8 mouse cellular contexts compared by ENCODE assay signal in the genomic region with DNA sequence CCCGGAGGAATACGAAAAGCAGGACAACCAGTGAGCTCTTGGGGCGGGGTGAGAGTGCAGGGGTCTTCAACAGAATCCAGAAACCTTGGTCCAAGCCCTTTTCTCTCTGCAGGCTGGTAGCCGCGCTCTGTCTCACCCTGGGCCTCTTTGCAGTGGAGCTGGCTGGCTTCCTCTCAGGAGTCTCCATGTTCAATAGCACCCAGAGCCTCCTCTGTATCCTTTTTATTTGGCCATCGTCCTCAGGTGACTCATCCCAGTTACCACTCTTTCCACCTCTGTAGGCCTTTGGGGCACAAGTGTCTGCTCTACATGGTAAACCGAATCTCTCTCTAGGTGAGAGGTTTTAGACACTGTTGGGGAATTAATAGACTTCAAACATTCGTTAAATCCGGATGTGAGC. TPM values are rescaled to one million over a fixed set of nuclear protein-coding genes. Genes with fewer than 3 reads are reported as not detected.
DNase-seq lines count a peak whose midpoint lies in the region; ATAC-seq and TF ChIP-seq lines count a peak whose summit lies in the region.

No protein-coding gene starts in this region.

- no peak for TF ChIP-seq POLR2A in heart, adult 2 months (IDR thresholded peaks at IDR 0.05; ENCODE audit: insufficient read depth, low read depth, low read length)

- H3K79me2 ChIP-seq in heart, adult 2 months (replicated peaks; ENCODE audit: control insufficient read depth, insufficient read depth, low read length): no peaks in the 10 kb centered on the region
- no peaks in the 10 kb centered on the region for H3K79me2 ChIP-seq in C2C12 (ENCODE audit: control insufficient read depth, insufficient read depth)

- H3K4me3 ChIP-seq in heart, adult 2 months: peak overlapping the region; percentile 67
- H3K4me3 ChIP-seq in C2C12 (ENCODE audit: insufficient read depth, poor library complexity, severe bottlenecking): peak overlapping the region; percentile 65
- peak overlapping the region; percentile 60 for H3K4me3 ChIP-seq in forebrain, embryonic 11.5 days (ENCODE audit: low read depth, low read length)
- H3K4me3 ChIP-seq in liver, embryonic 12.5 days: peak overlapping the region; percentile 72

- no peaks in the 10 kb centered on the region for H3K79me3 ChIP-seq in C2C12 (ENCODE audit: low read depth)

- H3K27ac ChIP-seq in heart, adult 2 months: peak overlapping the region; percentile 89
- H3K27ac ChIP-seq in forebrain, embryonic 11.5 days (ENCODE audit: low read depth, low read length): peak overlapping the region; percentile 76; the same call in 1 of the 2 replicates
- peak overlapping the region; percentile 82 for H3K27ac ChIP-seq in liver, embryonic 12.5 days

- TF ChIP-seq CTCF in heart, adult 2 months (IDR thresholded peaks at IDR 0.05): no peak
- no peak for TF ChIP-seq CTCF in C2C12 (IDR thresholded peaks at IDR 0.05; ENCODE audit: control insufficient read depth, insufficient read depth, insufficient read length)

- 37% methylated on average over 9 of the region's 9 CpGs for WGBS in heart, adult 2 months
- WGBS in forebrain, embryonic 11.5 days: 21% methylated on average over 9 of the region's 9 CpGs
- WGBS in liver, embryonic 12.5 days (ENCODE audit: insufficient replicate concordance): 38% methylated on average over 9 of the region's 9 CpGs

- no peak for TF ChIP-seq EP300 in heart, adult 2 months (IDR thresholded peaks at IDR 0.05; ENCODE audit: insufficient read depth, low read depth, low read length)

- ATAC-seq in forebrain, embryonic 11.5 days (replicated peaks; ENCODE audit: low FRiP score): no peak
- no peak for ATAC-seq in liver, embryonic 12.5 days
- ATAC-seq in monocyte, adult 5-6 weeks (replicated peaks; ENCODE audit: insufficient number of reproducible peaks, low FRiP score, low TSS enrichment, poor library complexity, severe bottlenecking): no peak

- H3K27me3 ChIP-seq in heart, adult 2 months (ENCODE audit: control insufficient read depth, insufficient read depth, low read length): no peaks in the 10 kb centered on the region
- no peaks in the 10 kb centered on the region for H3K27me3 ChIP-seq in C2C12 (ENCODE audit: control insufficient read depth, insufficient read depth, insufficient read length)
- no peaks in the 10 kb centered on the region for H3K27me3 ChIP-seq in forebrain, embryonic 11.5 days (ENCODE audit: control insufficient read depth, insufficient read depth, low read length)
- H3K27me3 ChIP-seq in liver, embryonic 12.5 days (replicated peaks): no peaks in the 10 kb centered on the region

- H3ac ChIP-seq in C2C12 (ENCODE audit: control insufficient read depth, insufficient read length, low read depth): peak overlapping the region; percentile 96

- H3K36me3 ChIP-seq in heart, adult 2 months (ENCODE audit: control insufficient read depth, insufficient read depth, low read length): no peaks in the 10 kb centered on the region
- H3K36me3 ChIP-seq in C2C12 (ENCODE audit: control insufficient read depth, insufficient read depth): no peaks in the 10 kb centered on the region
- no peaks in the 10 kb centered on the region for H3K36me3 ChIP-seq in forebrain, embryonic 11.5 days (ENCODE audit: control insufficient read depth, insufficient read depth, low read length)
- no peaks in the 10 kb centered on the region for H3K36me3 ChIP-seq in liver, embryonic 12.5 days

- peak overlapping the region; percentile 86 for H3K4me2 ChIP-seq in forebrain, embryonic 11.5 days (ENCODE audit: low read depth, low read length, severe bottlenecking)
- peak overlapping the region; percentile 93 for H3K4me2 ChIP-seq in liver, embryonic 12.5 days

- peak overlapping the region; percentile 62 for H3K9ac ChIP-seq in heart, adult 2 months (ENCODE audit: low read depth, low read length)
- peak overlapping the region; percentile 73 for H3K9ac ChIP-seq in forebrain, embryonic 11.5 days (ENCODE audit: low read length)
- peak overlapping the region; percentile 80 for H3K9ac ChIP-seq in liver, embryonic 12.5 days

- intact Hi-C loops in heart, adult 2 months (cut with DNase I): no loop called here

- no peak for DNase-seq in heart, adult 2 months
- DNase-seq in heart, adult 8-10 months (ENCODE audit: low spot score): no peak
- DNase-seq in forebrain, embryonic 11.5 days (ENCODE audit: low spot score): no peak
- no peak for DNase-seq in gastrocnemius, postnatal 4 days (ENCODE audit: low spot score in 2 of 2)
- DNase-seq in cerebellum, adult 9-10 months: no peak

- H3K9me3 ChIP-seq in forebrain, embryonic 11.5 days (ENCODE audit: control insufficient read depth, low read length): no peaks in the 10 kb centered on the region
- no peaks in the 10 kb centered on the region for H3K9me3 ChIP-seq in liver, embryonic 12.5 days (replicated peaks)

- H3K4me1 ChIP-seq in heart, adult 2 months (ENCODE audit: control insufficient read depth, insufficient read depth, low read length): peaks cover 13% of the 10 kb centered on the region
- peaks cover 5% of the 10 kb centered on the region; the same call in 1 of the 2 replicates for H3K4me1 ChIP-seq in forebrain, embryonic 11.5 days (replicated peaks; ENCODE audit: control insufficient read depth, insufficient read depth, low read length)
- H3K4me1 ChIP-seq in liver, embryonic 12.5 days: peaks cover 70% of the 10 kb centered on the region

TF ChIP-seq in C2C12, 6 proteins besides CTCF, POLR2A, EP300 and RAD21:
- TF ChIP-seq FOSL1 (IDR thresholded peaks at IDR 0.05; ENCODE audit: insufficient read depth, low read length, poor library complexity, severe bottlenecking) (peak; percentile 22), MAX (IDR thresholded peaks at IDR 0.05) (no peak)

RNA-seq across cellular contexts. Expression of gene Tmem107, which starts 0.7 kb away (rescaled TPM):
- 1 to 10 TPM; 5.6 to 6.6 TPM for total RNA-seq in heart, adult 2 months (2021)
- polyA plus RNA-seq in heart, adult 2 months (2012; rRNA removed): 15.9 and 26.1 TPM in 2 replicates
- 1 to 10 TPM; 6.3 to 8.4 (median 7.5) TPM for total RNA-seq in heart, adult 8-10 months (2022)
- 41.9 TPM for polyA plus RNA-seq in C2C12 (2012; fragmentation: generic; extraction: Trizol)
- polyA plus RNA-seq in forebrain, embryonic 11.5 days (2014; fragmentation: Nextera tagmentation; extraction: Ambion mirVana): 60.3 and 60.6 TPM in 2 replicates
- 32.0 and 34.8 TPM in 2 replicates for polyA plus RNA-seq in liver, embryonic 12.5 days (2016; fragmentation: Nextera tagmentation; extraction: Ambion mirVana)
- 1.1 TPM in 1 of 3 replicates, not detected in the others for total RNA-seq in monocyte, adult 5-6 weeks (2017)
- total RNA-seq in gastrocnemius, postnatal 4 days (2021): 10 to 100 TPM; 11.7 to 14.3 TPM

RNA-seq across cellular contexts. Expression of gene Borcs6, which starts 11.7 kb away (rescaled TPM):
- 10 to 100 TPM; 15.3 to 17.8 TPM for total RNA-seq in heart, adult 2 months (2021)
- polyA plus RNA-seq in heart, adult 2 months (2012; rRNA removed): 13.0 and 14.2 TPM in 2 replicates
- total RNA-seq in heart, adult 8-10 months (2022): 10 to 100 TPM; 16.1 to 18.7 (median 17.1) TPM
- 14.3 TPM for polyA plus RNA-seq in C2C12 (2012; fragmentation: generic; extraction: Trizol)
- 7.9 and 9.2 TPM in 2 replicates for polyA plus RNA-seq in forebrain, embryonic 11.5 days (2014; fragmentation: Nextera tagmentation; extraction: Ambion mirVana)
- 5.3 and 6.1 TPM in 2 replicates for polyA plus RNA-seq in liver, embryonic 12.5 days (2016; fragmentation: Nextera tagmentation; extraction: Ambion mirVana)
- total RNA-seq in monocyte, adult 5-6 weeks (2017): 12.4 to 16.1 TPM (median 13.3 TPM) in 3 replicates
- total RNA-seq in gastrocnemius, postnatal 4 days (2021): 10 to 100 TPM; 14.6 to 14.9 TPM

RNA-seq across cellular contexts. Expression of gene Vamp2, which starts 17.0 kb away (rescaled TPM):
- 10 to 100 TPM; 63.4 to 70.8 TPM for total RNA-seq in heart, adult 2 months (2021)
- 83.0 and 90.0 TPM in 2 replicates for polyA plus RNA-seq in heart, adult 2 months (2012; rRNA removed)
- total RNA-seq in heart, adult 8-10 months (2022): 10 to 100 TPM; 57.1 to 72.2 (median 68.6) TPM
- polyA plus RNA-seq in C2C12 (2012; fragmentation: generic; extraction: Trizol): 20.9 TPM
- 95.9 and 98.4 TPM in 2 replicates for polyA plus RNA-seq in forebrain, embryonic 11.5 days (2014; fragmentation: Nextera tagmentation; extraction: Ambion mirVana)
- polyA plus RNA-seq in liver, embryonic 12.5 days (2016; fragmentation: Nextera tagmentation; extraction: Ambion mirVana): 26.3 and 27.5 TPM in 2 replicates
- 13.1 to 89.9 TPM (median 23.6 TPM) in 3 replicates for total RNA-seq in monocyte, adult 5-6 weeks (2017)
- 10 to 100 TPM; 61.1 to 70.4 TPM for total RNA-seq in gastrocnemius, postnatal 4 days (2021)

RNA-seq across cellular contexts. Expression of gene Per1, which starts 23.8 kb away (rescaled TPM):
- total RNA-seq in heart, adult 2 months (2021): 10 to 100 TPM; 44.4 to 79.8 TPM
- polyA plus RNA-seq in heart, adult 2 months (2012; rRNA removed): 18.0 and 36.4 TPM in 2 replicates
- total RNA-seq in heart, adult 8-10 months (2022): 10 to 100 TPM; 33.3 to 81.2 (median 48.5) TPM
- 4.5 TPM for polyA plus RNA-seq in C2C12 (2012; fragmentation: generic; extraction: Trizol)
- polyA plus RNA-seq in forebrain, embryonic 11.5 days (2014; fragmentation: Nextera tagmentation; extraction: Ambion mirVana): 8.2 and 10.0 TPM in 2 replicates
- polyA plus RNA-seq in liver, embryonic 12.5 days (2016; fragmentation: Nextera tagmentation; extraction: Ambion mirVana): 2.5 and 4.0 TPM in 2 replicates
- 44.9 to 89.7 TPM (median 81.1 TPM) in 3 replicates for total RNA-seq in monocyte, adult 5-6 weeks (2017)
- total RNA-seq in gastrocnemius, postnatal 4 days (2021): 10 to 100 TPM; 32.1 to 49.3 TPM

RNA-seq across cellular contexts. Expression of gene Aurkb, which starts 25.8 kb away (rescaled TPM):
- total RNA-seq in heart, adult 2 months (2021): under 1 TPM; 0.21 to 0.59 TPM
- 0.61 and 1.1 TPM in 2 replicates for polyA plus RNA-seq in heart, adult 2 months (2012; rRNA removed)
- under 1 TPM in 2 of 4 experiments, not detected in 2; 0.33 to 0.75 TPM for total RNA-seq in heart, adult 8-10 months (2022)
- 76.6 TPM for polyA plus RNA-seq in C2C12 (2012; fragmentation: generic; extraction: Trizol)
- polyA plus RNA-seq in forebrain, embryonic 11.5 days (2014; fragmentation: Nextera tagmentation; extraction: Ambion mirVana): 199 and 209 TPM in 2 replicates
- 142 TPM in 2 replicates for polyA plus RNA-seq in liver, embryonic 12.5 days (2016; fragmentation: Nextera tagmentation; extraction: Ambion mirVana)
- 1.1 to 8.3 TPM (median 4.8 TPM) in 3 replicates for total RNA-seq in monocyte, adult 5-6 weeks (2017)
- 10 to 100 TPM; 25.6 TPM for total RNA-seq in gastrocnemius, postnatal 4 days (2021)
